Mouse (Mus musculus) mouse trophoblast stem cell (cell line): Measurements from ENCODE around the gene Tmem248.
"Not testable (repeated sequence)": the region's sequence is repeated elsewhere in the genome, so short reads cannot be mapped to it uniquely, and the experiment has no call there.

Experiments
- in situ Hi-C, 2 experiments: fragments of 300-500 bp; cut with MseI, MboI; formaldehyde crosslinking; loops; 2 replicates in 1 of 2; 3 replicates in 1 of 2; pipeline ENCODE4 v1.15.1; 2025

Tmem248 gene

GRCm38 (mm10) chr5:130203948-130204347, 12.9 kb upstream of the Tmem248 start:
- in situ Hi-C loops: no loop called here

GRCm38 (mm10) chr5:130204560-130204959, 12.3 kb upstream of the Tmem248 start:
- in situ Hi-C loops: no loop called here

- in situ Hi-C loops: no loop called here
Observed at GRCm38 (mm10) chr5:130205441-130206023, 11.3 kb upstream of the Tmem248 start.

- in situ Hi-C loops: no loop called here
Observed at GRCm38 (mm10) chr5:130207299-130207698, 9.6 kb upstream of the Tmem248 start.

GRCm38 (mm10) chr5:130212956-130213355, 3.9 kb upstream of the Tmem248 start:
- in situ Hi-C loops: no loop called here

GRCm38 (mm10) chr5:130217406-130217805, 525 bp downstream of the Tmem248 start:
- in situ Hi-C loops: no loop called here

GRCm38 (mm10) chr5:130218336-130218735, 1.5 kb downstream of the Tmem248 start:
- in situ Hi-C loops: no loop called here

- in situ Hi-C loops: no loop called here
Observed at GRCm38 (mm10) chr5:130221316-130221715, 4.4 kb downstream of the Tmem248 start.

GRCm38 (mm10) chr5:130221760-130222145, 4.9 kb downstream of the Tmem248 start:
- in situ Hi-C loops: no loop called here

- in situ Hi-C loops: no loop called here
Observed at GRCm38 (mm10) chr5:130222146-130223004, 5.5 kb downstream of the Tmem248 start.

GRCm38 (mm10) chr5:130226790-130227189, 9.9 kb downstream of the Tmem248 start:
- in situ Hi-C loops: no loop called here

GRCm38 (mm10) chr5:130228120-130228519, 11.2 kb downstream of the Tmem248 start:
- in situ Hi-C loops: no loop called here

GRCm38 (mm10) chr5:130236302-130236701, 19.4 kb downstream of the Tmem248 start:
- in situ Hi-C loops: no loop called here

GRCm38 (mm10) chr5:130239236-130239635, 22.4 kb downstream of the Tmem248 start:
- in situ Hi-C loops: no loop called here

- in situ Hi-C loops: no loop called here
Observed at GRCm38 (mm10) chr5:130239856-130240255, 23.0 kb downstream of the Tmem248 start.

- in situ Hi-C loops: no loop called here
Observed at GRCm38 (mm10) chr5:130241426-130241825, 24.5 kb downstream of the Tmem248 start.

- in situ Hi-C loops: no loop called here
Observed at GRCm38 (mm10) chr5:130247823-130248222, 30.9 kb downstream of the Tmem248 start.

GRCm38 (mm10) chr5:130254164-130255016, 37.5 kb downstream of the Tmem248 start:
- in situ Hi-C loops: no loop called here

GRCm38 (mm10) chr5:130255017-130255720, 38.3 kb downstream of the Tmem248 start, which contains the start of the genes Sbds and Tyw1:
Sbds (minus strand) TSS chr5:130255530.
Tyw1 (plus strand) TSS chr5:130255619.
- in situ Hi-C loops: no loop called here

- in situ Hi-C loops: not testable (repeated sequence)
Observed at GRCm38 (mm10) chr5:130255799-130256525, 39.1 kb downstream of the Tmem248 start.
